10 mouse cellular contexts compared by ENCODE assay signal in genomic region chr16:11068666-11069065, GRCm38 (mm10). TPM values are rescaled to one million over a fixed set of nuclear protein-coding genes. Genes with fewer than 3 reads are reported as not detected.
DNase-seq lines count a peak whose midpoint lies in the region; ATAC-seq lines count a peak whose summit lies in the region.
"Had no signal": no experiment of that assay in that cellular context is flagged by ENCODE, and none has a peak within 500 bp of the region (broad histone marks: within the 10 kb centered on the region; RNA-seq: fewer than 3 reads in every experiment).

No protein-coding gene starts in this region.

- peaks cover 78% of the 10 kb centered on the region for H3K4me1 ChIP-seq in heart, embryonic 12.5 days (replicated peaks)
- H3K4me1 ChIP-seq in neural tube, embryonic 11.5 days (ENCODE audit: control insufficient read depth, insufficient read depth, low read length): peaks cover 34% of the 10 kb centered on the region
- H3K4me1 ChIP-seq in intestine, embryonic 16.5 days (ENCODE audit: control insufficient read depth, insufficient read depth, low read length): peaks cover 28% of the 10 kb centered on the region
- H3K4me1 ChIP-seq in stomach, embryonic 15.5 days: peaks cover 40% of the 10 kb centered on the region

- no peak overlapping the region; the same call in 1 of the 2 replicates for H3K27ac ChIP-seq in heart, embryonic 12.5 days (ENCODE audit: poor library complexity, severe bottlenecking)
- no peak overlapping the region for H3K27ac ChIP-seq in neural tube, embryonic 11.5 days (ENCODE audit: low read depth, low read length)
- H3K27ac ChIP-seq in intestine, embryonic 16.5 days (ENCODE audit: low read length): 0 out of 2 replicates have a peak overlapping the region, but pooled peaks have one; percentile 15
- no peak overlapping the region for H3K27ac ChIP-seq in stomach, embryonic 15.5 days

- H3K9me3 ChIP-seq in heart, embryonic 12.5 days (replicated peaks): no peaks in the 10 kb centered on the region
- no peaks in the 10 kb centered on the region for H3K9me3 ChIP-seq in neural tube, embryonic 11.5 days (ENCODE audit: control insufficient read depth, low read length)
- H3K9me3 ChIP-seq in intestine, embryonic 16.5 days (ENCODE audit: control insufficient read depth, low read length): no peaks in the 10 kb centered on the region
- H3K9me3 ChIP-seq in stomach, embryonic 15.5 days: no peaks in the 10 kb centered on the region

- no peak overlapping the region for H3K9ac ChIP-seq in heart, embryonic 12.5 days
- H3K9ac ChIP-seq in neural tube, embryonic 11.5 days (ENCODE audit: low read length): no peak overlapping the region
- no peak overlapping the region for H3K9ac ChIP-seq in intestine, embryonic 16.5 days (ENCODE audit: low read depth, low read length)
- no peak overlapping the region for H3K9ac ChIP-seq in stomach, embryonic 15.5 days

- intact Hi-C loops in heart, postnatal 25 days (cut with DNase I): no loop called here

- peaks cover 28% of the 10 kb centered on the region for H3K36me3 ChIP-seq in heart, embryonic 12.5 days
- peaks cover 10% of the 10 kb centered on the region for H3K36me3 ChIP-seq in neural tube, embryonic 11.5 days (ENCODE audit: control insufficient read depth, insufficient read depth, low read length)
- H3K36me3 ChIP-seq in intestine, embryonic 16.5 days (ENCODE audit: control insufficient read depth, insufficient read depth, low read length): no peaks in the 10 kb centered on the region; the same call in 1 of the 2 replicates
- peaks cover 11% of the 10 kb centered on the region; the same call in 1 of the 2 replicates for H3K36me3 ChIP-seq in stomach, embryonic 15.5 days

- ATAC-seq in heart, embryonic 12.5 days (ENCODE audit: insufficient number of reproducible peaks, low FRiP score): no peak
- ATAC-seq in neural tube, embryonic 11.5 days (ENCODE audit: insufficient read depth, low FRiP score, low TSS enrichment): no peak
- ATAC-seq in intestine, embryonic 16.5 days: no peak
- no peak for ATAC-seq in stomach, embryonic 15.5 days (ENCODE audit: insufficient read depth, low FRiP score, low read depth)

- H3K4me2 ChIP-seq in heart, embryonic 12.5 days: peak overlapping the region; percentile 75
- peak overlapping the region; percentile 69; the same call in 1 of the 2 replicates for H3K4me2 ChIP-seq in neural tube, embryonic 11.5 days (ENCODE audit: low read depth)
- 0 out of 2 replicates have a peak overlapping the region, but pooled peaks have one; percentile 4 for H3K4me2 ChIP-seq in intestine, embryonic 16.5 days (ENCODE audit: low read depth, low read length)
- H3K4me2 ChIP-seq in stomach, embryonic 15.5 days: peak overlapping the region; percentile 4; the same call in 1 of the 2 replicates

- no peak for DNase-seq in heart, postnatal 25 days (ENCODE audit: low spot score)
- no peak for DNase-seq in neural tube, embryonic 11.5 days (ENCODE audit: low spot score)
- no peak for DNase-seq in neural tube, embryonic 10.5 days (ENCODE audit: extremely low spot score, low spot score)
- DNase-seq in adrenal gland, adult 18-20 months (ENCODE audit: low spot score in 2 of 2): no peak
- DNase-seq in kidney, postnatal 14 days: no peak
- DNase-seq: embryo, embryonic 11 days; gastrocnemius, postnatal 25 days had no signal

- no peak overlapping the region for H3K4me3 ChIP-seq in heart, embryonic 12.5 days
- H3K4me3 ChIP-seq in neural tube, embryonic 11.5 days (ENCODE audit: low read depth, low read length): no peak overlapping the region
- H3K4me3 ChIP-seq in intestine, embryonic 16.5 days (ENCODE audit: low read length): no peak overlapping the region
- H3K4me3 ChIP-seq in stomach, embryonic 15.5 days (replicated peaks): no peak overlapping the region

- WGBS in heart, embryonic 12.5 days: 89% methylated on average over 3 of the region's 3 CpGs
- WGBS in neural tube, embryonic 11.5 days: 97% methylated on average over 3 of the region's 3 CpGs
- 93% methylated on average over 3 of the region's 3 CpGs for WGBS in intestine, embryonic 16.5 days
- WGBS in stomach, embryonic 15.5 days: 83% methylated on average over 3 of the region's 3 CpGs

- H3K27me3 ChIP-seq in heart, embryonic 12.5 days (replicated peaks): no peaks in the 10 kb centered on the region
- H3K27me3 ChIP-seq in neural tube, embryonic 11.5 days (ENCODE audit: control insufficient read depth, insufficient read depth, low read length): no peaks in the 10 kb centered on the region
- H3K27me3 ChIP-seq in intestine, embryonic 16.5 days (replicated peaks; ENCODE audit: control insufficient read depth, insufficient read depth, low read length): no peaks in the 10 kb centered on the region
- no peaks in the 10 kb centered on the region for H3K27me3 ChIP-seq in stomach, embryonic 15.5 days (replicated peaks)

RNA-seq across cellular contexts. Expression of gene Litaf, which starts 2.7 kb away (rescaled TPM):
- 63.6 and 64.5 TPM in 2 replicates for polyA plus RNA-seq in heart, embryonic 12.5 days (2016; fragmentation: Nextera tagmentation; extraction: Ambion mirVana)
- 10 to 100 TPM; 21.7 to 24.2 TPM for total RNA-seq in heart, postnatal 25 days (2021)
- polyA plus RNA-seq in neural tube, embryonic 11.5 days (2014; fragmentation: Nextera tagmentation; extraction: Ambion mirVana): 59.3 and 61.0 TPM in 2 replicates
- polyA plus RNA-seq in intestine, embryonic 16.5 days (2015; fragmentation: Nextera tagmentation; extraction: Ambion mirVana): 110 and 114 TPM in 2 replicates
- 96.0 and 100 TPM in 2 replicates for polyA plus RNA-seq in stomach, embryonic 15.5 days (2015; fragmentation: Nextera tagmentation; extraction: Ambion mirVana)
- total RNA-seq in adrenal gland, adult 18-20 months (2021): 10 to 100 TPM; 48.5 to 56.4 TPM

RNA-seq across cellular contexts. Expression of gene Snn, which starts 7.9 kb away (rescaled TPM):
- 38.7 and 39.4 TPM in 2 replicates for polyA plus RNA-seq in heart, embryonic 12.5 days (2016; fragmentation: Nextera tagmentation; extraction: Ambion mirVana)
- 10 to 100 TPM; 28.3 to 33.3 TPM for total RNA-seq in heart, postnatal 25 days (2021)
- polyA plus RNA-seq in neural tube, embryonic 11.5 days (2014; fragmentation: Nextera tagmentation; extraction: Ambion mirVana): 98.1 and 108 TPM in 2 replicates
- 19.1 and 20.4 TPM in 2 replicates for polyA plus RNA-seq in intestine, embryonic 16.5 days (2015; fragmentation: Nextera tagmentation; extraction: Ambion mirVana)
- polyA plus RNA-seq in stomach, embryonic 15.5 days (2015; fragmentation: Nextera tagmentation; extraction: Ambion mirVana): 28.8 and 30.0 TPM in 2 replicates
- 10 to 100 TPM in 1 of 2 experiments, 1 to 10 TPM in 1; 9.3 to 14.0 TPM for total RNA-seq in adrenal gland, adult 18-20 months (2021)

Comparison
In these comparisons a context has a peak if more than half of its experiments do, and no peak if none do; other contexts are left out.
1. H3K4me2 ChIP-seq: peak in every context shown above with its lines; median percentile 75 in heart, embryonic 12.5 days; 69 in neural tube, embryonic 11.5 days; 4 in intestine, embryonic 16.5 days; 4 in stomach, embryonic 15.5 days.